Mouse (Mus musculus): ENCODE measurements at regions not wholly inside any gene's neighbourhood (a gene's known extent, or its start where the extent isn't known, plus 50 kb on each side); places are given as distances from the start of the nearest gene placed in this dataset.
A peak's percentile ranks its signal among the peaks of the same experiment; 100 is the strongest.

- Histone ChIP-seq H3K9me3 (ENCODE audit: low read depth, low read length) (no peaks in the 10 kb centered on the region), H3K4me2 (no peak overlapping the region), H3K4me3 (ENCODE audit: low read depth, low read length) (no peak overlapping the region), H3K36me3 (ENCODE audit: insufficient read depth) (no peaks in the 10 kb centered on the region), H3K9ac (no peak overlapping the region), H3K27ac (ENCODE audit: low read depth) (no peak overlapping the region), H3K27me3 (ENCODE audit: insufficient read depth, low read length) (no peaks in the 10 kb centered on the region), H3K4me1 (ENCODE audit: insufficient read depth) (no peaks in the 10 kb centered on the region)
- TF ChIP-seq CTCF (IDR thresholded peaks at IDR 0.05; ENCODE audit: low read depth), result no peak
- WGBS, result 67% methylated on average over 6 of the region's 6 CpGs
- no peak for DNase-seq
- ATAC-seq (ENCODE audit: insufficient read depth), result no peak
Measured at GRCm38 (mm10) chr14:80657408-80657807, 673.5 kb downstream of the Olfm4 start.

GRCm38 (mm10) chr14:80682876-80683275 is 699.0 kb downstream of the Olfm4 start:
- WGBS, result 73% methylated on average over 1 of the region's 1 CpGs

GRCm38 (mm10) chr14:80683282-80683681 is 699.4 kb downstream of the Olfm4 start:
- DNase-seq (no peak), ATAC-seq (ENCODE audit: insufficient read depth) (no peak)
- no peak overlapping the region for H3K9ac ChIP-seq
- no peak overlapping the region for H3K4me3 ChIP-seq (ENCODE audit: low read depth, low read length)
- no peak overlapping the region for H3K27ac ChIP-seq (ENCODE audit: low read depth)
- H3K36me3 ChIP-seq (ENCODE audit: insufficient read depth), result no peaks in the 10 kb centered on the region
- H3K27me3 ChIP-seq (ENCODE audit: insufficient read depth, low read length), result no peaks in the 10 kb centered on the region
- H3K4me2 ChIP-seq, result no peak overlapping the region
- no peaks in the 10 kb centered on the region for H3K9me3 ChIP-seq (ENCODE audit: low read depth, low read length)
- no peaks in the 10 kb centered on the region for H3K4me1 ChIP-seq (ENCODE audit: insufficient read depth)
- WGBS, result 60% methylated on average over 7 of the region's 7 CpGs
- TF ChIP-seq CTCF (IDR thresholded peaks at IDR 0.05; ENCODE audit: low read depth), result no peak

More at GRCm38 (mm10) chr14:80682876-80683275, 699.0 kb downstream of the Olfm4 start:
- no peak overlapping the region for H3K9ac ChIP-seq
- H3K4me3 ChIP-seq (ENCODE audit: low read depth, low read length), result no peak overlapping the region
- ATAC-seq (ENCODE audit: insufficient read depth), result no peak
- DNase-seq, result no peak
- H3K27ac ChIP-seq (ENCODE audit: low read depth), result no peak overlapping the region
- H3K27me3 ChIP-seq (ENCODE audit: insufficient read depth, low read length), result no peaks in the 10 kb centered on the region
- no peak for TF ChIP-seq CTCF (IDR thresholded peaks at IDR 0.05; ENCODE audit: low read depth)
- H3K36me3 ChIP-seq (ENCODE audit: insufficient read depth), result no peaks in the 10 kb centered on the region
- H3K9me3 ChIP-seq (ENCODE audit: low read depth, low read length), result no peaks in the 10 kb centered on the region
- no peak overlapping the region for H3K4me2 ChIP-seq
- H3K4me1 ChIP-seq (ENCODE audit: insufficient read depth), result no peaks in the 10 kb centered on the region

GRCm38 (mm10) chr14:80683703-80684102 is 699.8 kb downstream of the Olfm4 start:
- ATAC-seq (ENCODE audit: insufficient read depth), result no peak
- no peaks in the 10 kb centered on the region for H3K4me1 ChIP-seq (ENCODE audit: insufficient read depth)
- no peaks in the 10 kb centered on the region for H3K36me3 ChIP-seq (ENCODE audit: insufficient read depth)
- TF ChIP-seq CTCF (IDR thresholded peaks at IDR 0.05; ENCODE audit: low read depth), result no peak
- H3K4me3 ChIP-seq (ENCODE audit: low read depth, low read length), result no peak overlapping the region
- no peak overlapping the region for H3K9ac ChIP-seq
- H3K27ac ChIP-seq (ENCODE audit: low read depth), result no peak overlapping the region
- 51% methylated on average over 6 of the region's 6 CpGs for WGBS
- no peaks in the 10 kb centered on the region for H3K27me3 ChIP-seq (ENCODE audit: insufficient read depth, low read length)
- peak; percentile 51 for DNase-seq
- H3K4me2 ChIP-seq, result no peak overlapping the region
- H3K9me3 ChIP-seq (ENCODE audit: low read depth, low read length), result no peaks in the 10 kb centered on the region

GRCm38 (mm10) chr14:80690476-80690875 is 706.6 kb downstream of the Olfm4 start:
- no peak for TF ChIP-seq CTCF (IDR thresholded peaks at IDR 0.05; ENCODE audit: low read depth)
- no peak overlapping the region for H3K27ac ChIP-seq (ENCODE audit: low read depth)
- H3K4me2 ChIP-seq, result no peak overlapping the region
- WGBS, result 40% methylated on average over 1 of the region's 1 CpGs
- H3K9ac ChIP-seq, result no peak overlapping the region
- ATAC-seq (ENCODE audit: insufficient read depth) (no peak), DNase-seq (no peak)
- no peaks in the 10 kb centered on the region for H3K27me3 ChIP-seq (ENCODE audit: insufficient read depth, low read length)
- H3K4me3 ChIP-seq (ENCODE audit: low read depth, low read length), result no peak overlapping the region
- no peaks in the 10 kb centered on the region for H3K36me3 ChIP-seq (ENCODE audit: insufficient read depth)
- no peaks in the 10 kb centered on the region for H3K9me3 ChIP-seq (ENCODE audit: low read depth, low read length)
- H3K4me1 ChIP-seq (ENCODE audit: insufficient read depth), result no peaks in the 10 kb centered on the region

- Histone ChIP-seq H3K9ac (no peak overlapping the region), H3K4me3 (ENCODE audit: low read depth, low read length) (no peak overlapping the region), H3K36me3 (ENCODE audit: insufficient read depth) (no peaks in the 10 kb centered on the region), H3K9me3 (ENCODE audit: low read depth, low read length) (no peaks in the 10 kb centered on the region), H3K27me3 (ENCODE audit: insufficient read depth, low read length) (no peaks in the 10 kb centered on the region), H3K4me2 (no peak overlapping the region), H3K4me1 (ENCODE audit: insufficient read depth) (no peaks in the 10 kb centered on the region), H3K27ac (ENCODE audit: low read depth) (no peak overlapping the region)
- WGBS, result 64% methylated on average over 4 of the region's 4 CpGs
- DNase-seq (no peak), ATAC-seq (ENCODE audit: insufficient read depth) (no peak)
- TF ChIP-seq CTCF (IDR thresholded peaks at IDR 0.05; ENCODE audit: low read depth), result no peak
Measured at GRCm38 (mm10) chr14:80722766-80723531, 739.1 kb downstream of the Olfm4 start.

GRCm38 (mm10) chr14:80731194-80731593 is 747.3 kb downstream of the Olfm4 start:
- DNase-seq, result no peak
- no peaks in the 10 kb centered on the region for H3K27me3 ChIP-seq (ENCODE audit: insufficient read depth, low read length)

More at GRCm38 (mm10) chr14:80731194-80731593, 747.3 kb downstream of the Olfm4 start:
- Histone ChIP-seq H3K4me1 (ENCODE audit: insufficient read depth) (no peaks in the 10 kb centered on the region), H3K36me3 (ENCODE audit: insufficient read depth) (no peaks in the 10 kb centered on the region), H3K27ac (ENCODE audit: low read depth) (no peak overlapping the region), H3K4me2 (no peak overlapping the region), H3K9ac (no peak overlapping the region), H3K9me3 (ENCODE audit: low read depth, low read length) (no peaks in the 10 kb centered on the region), H3K4me3 (ENCODE audit: low read depth, low read length) (no peak overlapping the region)
- TF ChIP-seq CTCF (IDR thresholded peaks at IDR 0.05; ENCODE audit: low read depth), result no peak
- WGBS, result 66% methylated on average over 5 of the region's 5 CpGs
- ATAC-seq (ENCODE audit: insufficient read depth), result no peak
